Mouse (Mus musculus): ENCODE measurements around the gene Snw1. TPM values are rescaled to one million over a fixed set of nuclear protein-coding genes. Genes with fewer than 3 reads are reported as not detected.

Snw1 gene
- total RNA-seq, 2 experiments from 2014 or later = 56.1 to 173 TPM

DNA sequence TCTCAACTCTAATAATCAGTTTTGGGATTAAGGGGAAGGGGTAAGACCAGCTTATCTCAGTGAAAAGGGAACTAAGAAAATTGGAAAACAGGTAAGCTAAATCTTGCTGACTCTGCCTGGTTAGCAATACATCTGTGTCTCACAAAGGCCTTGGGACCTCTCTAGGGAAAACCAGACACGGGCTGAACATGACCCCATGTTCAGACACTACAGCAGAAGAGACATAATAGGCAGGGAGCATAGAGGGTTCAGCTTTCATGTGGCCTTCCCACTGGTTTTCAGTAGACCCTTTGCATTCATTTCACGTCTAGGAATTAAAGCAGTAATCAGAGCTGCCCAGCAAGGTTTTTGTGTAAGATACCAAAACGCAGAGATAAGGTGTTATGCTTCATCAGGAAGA lies 47.6 kb downstream of the Snw1 start:
- ATAC-seq (replicated peaks; ENCODE audit: poor library complexity) = no peak

DNA sequence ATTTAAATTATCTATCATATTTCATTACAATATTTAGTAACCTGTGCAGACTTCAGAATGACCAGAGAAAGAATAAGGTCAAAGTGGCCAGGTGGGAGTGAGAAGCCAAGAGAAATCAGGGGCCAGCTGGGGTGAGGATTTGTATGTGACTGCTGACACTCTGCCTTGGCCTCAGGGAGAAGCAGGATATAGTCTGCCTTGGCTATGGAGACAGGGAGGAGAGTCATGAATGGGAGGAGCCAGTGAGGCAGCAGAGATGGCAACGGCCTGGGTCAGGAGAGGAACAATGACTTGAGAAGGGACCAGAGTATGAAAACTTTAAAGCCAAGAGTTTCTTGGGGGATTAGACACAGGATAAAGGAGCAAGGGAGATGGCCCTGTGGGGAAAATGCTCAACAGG lies 48.4 kb downstream of the Snw1 start:
- no peak for ATAC-seq (replicated peaks; ENCODE audit: poor library complexity)

DNA sequence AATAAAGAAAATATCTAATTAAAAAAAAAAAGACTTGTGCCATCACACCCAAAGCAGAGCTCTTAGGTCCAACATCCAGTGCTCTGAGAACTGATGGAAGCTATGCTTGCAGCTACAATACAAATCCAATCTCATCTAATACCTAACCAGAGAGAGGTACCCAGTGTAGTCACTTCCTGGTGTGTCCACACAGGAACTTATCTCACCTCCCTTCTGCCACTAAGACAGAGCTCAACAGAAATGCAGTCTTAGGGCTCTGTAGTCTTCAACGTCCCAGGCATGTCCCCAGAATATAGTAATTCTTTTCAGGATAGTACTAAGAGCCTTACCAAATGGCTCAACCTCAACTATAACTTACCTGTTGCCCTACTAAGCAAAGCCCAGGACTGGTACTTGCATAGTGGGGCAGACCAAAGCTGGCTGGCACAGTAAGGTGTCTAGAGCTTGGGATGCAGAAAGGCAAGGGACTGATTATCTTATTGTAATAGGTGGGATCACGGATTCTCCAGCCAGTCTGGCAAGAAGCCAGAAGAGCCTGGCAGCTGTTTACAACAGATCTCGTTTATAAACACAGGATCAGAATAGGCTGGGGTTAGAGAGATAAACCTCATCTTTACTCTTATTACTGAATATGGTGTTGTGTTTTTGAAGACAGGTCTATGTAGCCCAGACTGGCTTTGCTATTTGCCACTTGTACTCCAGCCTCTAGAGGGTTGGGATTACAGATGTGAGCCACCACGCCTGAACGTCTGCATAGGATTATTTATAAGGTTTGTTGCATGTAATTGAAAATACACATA lies 50.2 kb downstream of the Snw1 start:
- ATAC-seq (replicated peaks; ENCODE audit: poor library complexity) = peak; percentile 56

DNA sequence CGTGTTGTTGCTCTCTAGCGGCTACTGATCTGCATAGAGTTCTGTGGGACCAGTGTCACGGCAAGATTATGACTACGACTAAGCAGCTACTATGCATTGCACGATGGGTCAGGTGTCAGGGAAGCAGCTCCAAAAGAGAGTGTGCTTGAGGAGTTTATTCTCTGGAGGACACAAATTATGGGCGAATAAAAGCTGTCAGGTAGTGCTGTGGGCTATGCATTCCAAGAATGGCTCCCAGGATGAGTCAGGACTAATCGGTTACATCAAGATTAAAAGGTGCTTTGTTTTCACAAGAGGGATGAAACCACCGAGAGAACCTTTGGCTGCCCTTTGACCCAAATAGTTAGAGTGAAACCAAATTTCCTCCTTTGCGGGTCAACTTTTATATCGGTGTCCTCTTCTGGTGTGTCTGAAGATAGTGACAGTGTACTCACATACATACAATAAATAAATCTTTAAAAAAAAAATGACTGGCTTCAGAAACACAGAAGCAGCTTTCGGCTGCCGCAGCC lies 52.0 kb downstream of the Snw1 start:
- no peak for ATAC-seq (replicated peaks; ENCODE audit: poor library complexity)

DNA sequence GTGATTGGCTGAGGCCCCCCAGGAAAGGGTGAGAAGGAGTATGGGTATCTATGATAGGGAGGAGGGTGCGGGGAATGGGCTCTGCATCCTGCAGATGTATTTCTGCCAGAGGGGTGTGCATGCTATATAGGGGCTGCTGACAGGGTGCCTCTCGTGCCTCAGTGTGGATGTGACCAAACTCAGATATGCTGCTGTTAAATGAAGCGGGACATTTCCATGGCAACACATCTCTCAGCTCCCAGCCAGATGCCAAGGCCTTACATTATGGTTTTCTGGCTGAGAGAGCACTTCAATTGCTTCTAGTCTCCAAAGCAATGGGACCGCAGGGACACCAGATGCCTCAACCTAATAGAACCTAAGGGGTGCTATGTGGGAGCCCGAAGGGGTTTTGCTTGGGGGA lies 53.2 kb downstream of the Snw1 start:
- ATAC-seq (replicated peaks; ENCODE audit: poor library complexity) = no peak

DNA sequence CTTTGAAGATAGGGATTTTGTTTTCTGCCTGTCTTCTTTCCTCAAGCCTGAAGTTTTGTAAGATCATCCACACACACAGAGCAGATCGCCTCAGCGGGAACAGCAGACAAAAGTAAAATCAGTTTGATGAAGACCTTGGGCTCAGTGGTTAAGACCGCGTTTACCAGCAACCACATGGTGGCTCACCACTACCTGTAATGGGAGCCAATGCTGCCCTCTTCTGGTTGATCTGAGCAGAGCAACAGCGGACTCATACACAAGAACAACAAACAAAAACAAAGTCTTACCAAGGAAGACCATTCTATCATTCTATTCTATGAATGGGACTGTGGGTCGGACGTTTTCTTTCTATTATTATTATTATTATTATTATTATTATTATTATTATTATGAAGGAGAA lies 55.4 kb downstream of the Snw1 start:
- ATAC-seq (replicated peaks; ENCODE audit: poor library complexity) = peak; percentile 80

DNA sequence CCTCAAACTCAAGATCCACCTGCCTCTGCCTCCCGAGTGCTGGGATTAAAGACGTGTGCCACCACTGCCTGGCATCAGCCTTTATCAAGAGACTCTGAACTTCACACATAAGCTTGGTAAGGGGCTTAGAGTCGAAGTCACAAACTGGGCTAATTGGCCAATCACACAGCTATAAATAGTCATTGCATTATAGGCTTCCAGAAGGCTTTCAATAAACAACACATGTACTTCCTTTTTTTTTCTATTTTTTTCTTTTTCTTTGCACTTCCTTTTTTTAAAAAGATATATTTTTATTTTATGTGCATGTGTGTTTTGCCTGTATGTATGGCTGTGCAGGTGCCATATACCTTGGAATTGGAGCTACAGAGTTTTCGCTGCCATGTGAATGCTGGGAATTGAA lies 56.7 kb downstream of the Snw1 start:
- peak; percentile 46 for ATAC-seq (replicated peaks; ENCODE audit: poor library complexity)

DNA sequence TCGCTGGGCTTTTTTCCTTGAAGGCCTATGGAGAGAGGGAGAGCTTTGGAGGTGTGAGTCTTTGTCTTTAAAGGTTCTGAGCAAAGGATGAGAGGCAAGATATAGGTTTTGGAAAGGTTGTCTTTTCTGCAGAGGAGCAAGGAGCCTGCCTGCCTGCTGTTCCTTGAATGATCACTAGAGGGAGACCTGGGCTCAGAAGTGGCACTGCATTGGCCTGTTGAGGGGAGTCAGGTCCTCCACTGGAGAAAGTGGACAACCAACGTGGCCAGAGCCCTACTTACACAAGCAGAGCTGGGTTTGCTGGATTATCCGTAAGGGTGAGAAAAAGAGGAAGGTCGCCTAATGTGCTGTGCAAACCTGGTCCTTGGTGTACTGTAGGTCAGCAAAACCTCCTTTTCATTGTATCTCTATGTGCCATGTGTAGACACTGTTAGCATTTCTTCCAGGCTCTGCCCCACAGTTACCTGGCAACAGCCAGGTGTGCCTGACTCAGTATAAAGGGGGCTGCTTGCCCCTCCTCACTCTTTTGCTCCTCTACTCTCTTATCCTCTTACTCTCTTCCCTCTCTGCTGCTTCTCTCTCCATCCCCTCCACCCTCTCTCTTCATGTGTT lies 58.8 kb downstream of the Snw1 start:
- ATAC-seq (replicated peaks; ENCODE audit: poor library complexity) = peak; percentile 81

DNA sequence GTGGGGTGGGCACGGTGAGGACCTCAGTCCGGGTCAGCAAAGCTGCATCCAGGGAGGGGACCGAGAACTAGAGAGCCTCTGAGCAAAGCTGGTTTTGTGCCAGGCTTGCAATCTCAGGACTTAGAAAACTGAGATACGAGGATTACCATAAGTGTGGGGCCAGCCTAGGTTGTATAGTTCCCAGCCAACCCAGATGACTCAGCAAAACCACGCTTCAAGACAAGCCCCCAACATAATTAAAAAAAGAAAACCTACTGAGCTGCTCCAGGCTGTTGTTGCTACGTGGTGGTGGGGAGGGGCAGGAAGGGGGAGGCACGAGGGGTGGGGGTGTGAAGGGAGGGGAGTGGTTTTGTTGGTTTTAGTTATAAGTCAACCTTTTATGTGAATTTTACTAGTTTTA lies 61.1 kb downstream of the Snw1 start:
- ATAC-seq (replicated peaks; ENCODE audit: poor library complexity) = 0 out of 2 replicates have a peak, but pooled peaks have one; percentile 9

DNA sequence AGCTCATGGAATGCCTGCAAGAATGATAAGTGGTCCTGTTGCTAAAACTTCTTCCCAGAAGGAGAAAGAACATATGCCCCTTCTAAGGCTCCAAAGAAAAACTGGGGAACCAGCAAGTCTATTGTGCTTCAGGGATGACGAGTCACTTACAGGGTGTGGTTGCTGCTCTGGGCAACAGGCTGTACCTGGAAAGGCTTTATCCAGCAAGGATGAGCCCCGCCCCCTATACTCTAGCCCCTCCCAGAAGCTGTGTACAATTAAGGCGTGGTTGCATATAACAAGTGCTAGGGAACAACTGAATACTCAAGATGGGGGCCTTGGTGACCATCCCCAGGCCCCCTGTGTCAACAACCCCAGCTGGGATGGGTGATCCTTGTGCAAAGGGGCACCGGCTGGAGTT lies 63.0 kb downstream of the Snw1 start:
- ATAC-seq (replicated peaks; ENCODE audit: poor library complexity) = no peak

DNA sequence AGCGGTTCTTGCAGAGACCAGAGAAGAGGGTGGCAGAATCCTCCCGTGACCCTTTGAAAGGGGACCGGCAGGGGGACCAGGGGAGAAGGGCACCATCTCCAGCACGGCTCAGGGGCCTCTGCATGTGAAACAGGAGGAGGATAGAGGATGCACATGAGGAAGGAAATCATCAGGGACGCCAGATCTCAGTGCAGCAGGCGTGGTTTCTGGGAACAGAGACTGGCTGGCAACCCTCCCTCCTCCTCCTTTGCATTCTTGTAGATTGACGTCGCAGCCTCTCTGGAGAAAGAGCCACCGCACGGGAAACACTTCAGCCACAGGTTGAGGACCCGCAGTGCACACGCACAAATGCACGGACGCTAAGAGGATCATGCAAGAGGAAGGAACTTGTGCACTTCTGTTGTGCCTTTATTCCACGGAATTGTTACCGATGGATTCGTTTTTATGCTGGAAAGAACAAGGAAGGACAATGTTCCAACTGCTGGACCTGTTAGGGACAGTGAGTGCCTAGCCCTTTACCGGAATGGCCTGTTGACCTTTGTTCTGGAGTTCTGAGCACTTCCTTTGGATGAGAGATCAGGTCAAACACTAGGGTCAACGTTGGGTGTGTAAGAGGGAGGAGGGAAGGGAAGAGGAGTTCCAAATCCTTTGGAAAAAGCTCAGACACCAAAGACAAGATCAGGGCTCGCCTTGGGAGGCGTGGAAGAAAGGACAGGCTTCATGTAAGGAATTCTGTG lies 64.0 kb downstream of the Snw1 start:
- ATAC-seq (replicated peaks; ENCODE audit: poor library complexity) = peak; percentile 82

DNA sequence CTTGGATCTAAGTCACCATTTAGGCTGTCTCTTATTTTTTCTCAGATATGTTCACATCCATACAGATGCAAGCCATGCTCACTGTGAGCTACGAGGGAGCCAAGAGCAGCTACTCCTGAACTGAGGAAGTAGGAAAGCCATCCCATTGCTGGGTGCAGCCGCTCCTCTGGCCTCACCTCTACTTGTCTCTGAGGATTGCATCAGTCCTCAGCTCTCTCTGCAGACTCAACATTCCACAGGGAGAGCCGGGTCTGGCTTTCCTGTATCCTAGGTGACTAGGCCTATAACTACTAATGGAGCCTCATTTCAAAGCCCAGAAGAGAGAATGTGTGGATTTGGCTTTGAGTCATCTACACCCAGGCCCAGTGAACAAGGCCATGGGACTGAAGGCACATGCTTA lies 66.4 kb downstream of the Snw1 start:
- ATAC-seq (replicated peaks; ENCODE audit: poor library complexity) = no peak

DNA sequence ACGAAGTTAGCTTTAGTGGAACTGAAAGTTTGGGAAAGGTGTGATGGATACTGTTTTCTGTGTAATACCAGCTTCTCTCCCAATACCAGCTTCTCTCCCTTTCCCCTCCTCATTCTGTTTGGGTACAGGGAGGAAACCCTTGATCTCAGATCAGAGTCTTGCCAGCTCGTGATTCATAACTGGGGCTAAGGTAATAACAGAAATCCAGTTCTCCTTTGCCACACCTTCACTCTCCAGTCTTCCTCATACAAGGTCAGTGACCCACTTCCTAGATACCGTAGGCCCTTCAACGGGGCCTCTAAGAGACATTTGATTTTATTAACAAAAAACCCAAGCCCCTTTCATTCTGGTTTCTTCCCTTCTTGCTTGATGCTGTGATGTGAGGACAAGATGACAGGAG lies 66.9 kb downstream of the Snw1 start:
- no peak for ATAC-seq (replicated peaks; ENCODE audit: poor library complexity)

DNA sequence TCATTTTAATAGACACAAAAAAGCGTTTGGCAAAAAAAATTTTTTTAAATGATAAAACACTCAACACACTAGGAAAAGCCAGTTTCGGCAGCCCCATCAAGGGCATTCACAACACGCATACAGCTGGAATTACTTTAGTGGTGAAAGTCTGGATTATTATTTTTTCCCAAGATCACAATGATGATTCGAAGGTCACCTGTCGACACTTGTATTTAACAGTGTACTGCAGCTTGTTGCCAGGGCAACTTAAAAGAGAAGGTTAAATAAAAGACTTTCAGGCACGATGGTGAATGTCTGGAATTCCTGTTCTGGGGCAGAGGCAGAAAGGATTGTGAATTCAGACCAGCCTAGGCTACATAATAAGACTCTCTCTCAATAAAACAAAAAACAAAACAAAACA lies 70.2 kb downstream of the Snw1 start:
- ATAC-seq (replicated peaks; ENCODE audit: poor library complexity) = no peak

DNA sequence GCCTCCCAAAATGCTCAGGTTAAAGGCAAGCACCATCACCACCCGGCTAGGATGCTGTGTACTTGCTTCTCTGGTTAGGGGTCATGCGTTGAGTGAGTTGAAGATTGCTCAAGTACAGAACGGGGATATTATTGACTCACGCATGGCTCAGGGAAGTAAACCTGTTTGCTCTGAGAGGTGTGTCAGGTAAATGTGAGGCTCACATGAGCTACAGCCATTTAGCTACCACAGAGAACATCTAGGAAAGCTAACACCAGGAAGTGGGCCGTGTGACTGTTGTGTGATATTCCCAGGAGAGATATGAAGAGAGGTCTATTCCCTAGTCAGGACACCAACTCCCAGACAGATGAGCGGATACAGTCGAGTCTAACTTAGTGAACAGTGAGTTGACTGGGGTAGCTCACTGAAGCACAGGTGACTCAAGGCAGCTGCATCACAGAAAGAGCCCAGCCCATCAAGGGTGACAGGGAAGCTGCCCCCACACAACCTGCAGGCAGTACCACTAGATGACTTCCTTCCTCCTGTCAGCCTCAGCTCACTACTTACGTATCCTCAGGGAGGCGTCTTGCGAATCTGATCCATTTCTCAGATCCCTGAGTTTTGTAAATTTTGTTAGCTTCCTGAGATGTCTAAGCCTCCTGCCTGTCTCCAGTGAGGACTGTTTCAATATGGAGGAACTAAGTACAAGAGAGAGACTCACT lies 72.8 kb downstream of the Snw1 start:
- peak; percentile 46 for ATAC-seq (replicated peaks; ENCODE audit: poor library complexity)

Other genes starting within 250 kb of the Snw1 start
- 0.30 TPM in 1 of 2 replicates, not detected in the other for gene Noxred1, start 233.5 kb downstream of the Snw1 start, total RNA-seq (2015)
- 0.24 and 0.50 TPM in 2 replicates for gene Noxred1, start 233.5 kb downstream of the Snw1 start, total RNA-seq (2017)
- gene Vipas39, start 206.0 kb downstream of the Snw1 start, total RNA-seq (2015) = 40.1 and 42.7 TPM in 2 replicates
- 24.7 and 29.4 TPM in 2 replicates for gene Vipas39, start 206.0 kb downstream of the Snw1 start, total RNA-seq (2017)
- 97.9 and 114 TPM in 2 replicates for gene Ahsa1, start 205.8 kb downstream of the Snw1 start, total RNA-seq (2015)
- 313 and 335 TPM in 2 replicates for gene Ahsa1, start 205.8 kb downstream of the Snw1 start, total RNA-seq (2017)
- gene Ism2, start 172.6 kb downstream of the Snw1 start, total RNA-seq (2015) = not detected in 2 replicates
- not detected in 2 replicates for gene Ism2, start 172.6 kb downstream of the Snw1 start, total RNA-seq (2017)
- gene Sptlc2, start 83.9 kb downstream of the Snw1 start, total RNA-seq (2015) = 199 and 210 TPM in 2 replicates
- gene Sptlc2, start 83.9 kb downstream of the Snw1 start, total RNA-seq (2017) = 128 and 138 TPM in 2 replicates
- 111 and 120 TPM in 2 replicates for gene Slirp, start 28.4 kb downstream of the Snw1 start, total RNA-seq (2015)
- 49.4 and 79.7 TPM in 2 replicates for gene Slirp, start 28.4 kb downstream of the Snw1 start, total RNA-seq (2017)
- gene Alkbh1, start 28.3 kb downstream of the Snw1 start, total RNA-seq (2015) = 39.7 and 47.1 TPM in 2 replicates
- 57.2 and 82.5 TPM in 2 replicates for gene Alkbh1, start 28.3 kb downstream of the Snw1 start, total RNA-seq (2017)
- not detected in 2 replicates for gene Gm5788, start 22.4 kb upstream of the Snw1 start, total RNA-seq (2015)
- not detected in 2 replicates for gene Gm5788, start 22.4 kb upstream of the Snw1 start, total RNA-seq (2017)
- not detected in 2 replicates for gene Gm8300, start 42.0 kb upstream of the Snw1 start, total RNA-seq (2015)
- gene Gm8300, start 42.0 kb upstream of the Snw1 start, total RNA-seq (2017) = not detected in 2 replicates
- not detected in 2 replicates for gene Oog1, start 130.4 kb upstream of the Snw1 start, total RNA-seq (2015)
- not detected in 2 replicates for gene Oog1, start 130.4 kb upstream of the Snw1 start, total RNA-seq (2017)
- not detected in 2 replicates for gene Gm4027, start 146.6 kb upstream of the Snw1 start, total RNA-seq (2015)
- not detected in 2 replicates for gene Gm4027, start 146.6 kb upstream of the Snw1 start, total RNA-seq (2017)
- gene Gm16381, start 172.3 kb upstream of the Snw1 start, total RNA-seq (2015) = not detected in 2 replicates
- gene Gm16381, start 172.3 kb upstream of the Snw1 start, total RNA-seq (2017) = not detected in 2 replicates